Mouse (Mus musculus): ENCODE measurements at regions not wholly inside any gene's neighbourhood (a gene's known extent, or its start where the extent isn't known, plus 50 kb on each side); places are given as distances from the start of the nearest gene placed in this dataset.

- TF ChIP-seq POLR2A (IDR thresholded peaks at IDR 0.05; ENCODE audit: insufficient read depth, low read length), result no peak
- TF ChIP-seq CTCF (IDR thresholded peaks at IDR 0.05; ENCODE audit: low read depth, low read length), result no peak
Measured at GRCm38 (mm10) chr8:26513001-26513400, 393.7 kb downstream of the Gm45692 start.
